Mouse (Mus musculus) layer of hippocampus, postnatal 25 days (tissue): ENCODE measurements at regions not wholly inside any gene's neighbourhood (a gene's known extent, or its start where the extent isn't known, plus 50 kb on each side); places are given as distances from the start of the nearest gene placed in this dataset.

Experiments used
- DNase-seq, 2 experiments: peaks; one replicate each; pipeline ENCODE4 v3.0.0; 2022; ENCODE audit warnings: mixed read lengths in 2 of 2, low spot score in 1 of 2; ENCODE audit errors: extremely low spot score in 1 of 2

- no peak for DNase-seq
Observed at GRCm38 (mm10) chr2:92699360-92699759, 99.9 kb downstream of the Chst1 start.

- DNase-seq: no peak
Observed at GRCm38 (mm10) chr2:92704035-92704434, 104.5 kb downstream of the Chst1 start.

GRCm38 (mm10) chr2:92709668-92710067 is 110.2 kb downstream of the Chst1 start:
- no peak for DNase-seq

GRCm38 (mm10) chr2:92711122-92711777 is 111.7 kb downstream of the Chst1 start:
- DNase-seq: no peak

- no peak for DNase-seq
Observed at GRCm38 (mm10) chr2:92712266-92713144, 113.0 kb downstream of the Chst1 start.

GRCm38 (mm10) chr2:92717706-92718105 is 118.2 kb downstream of the Chst1 start:
- DNase-seq: no peak

- DNase-seq: no peak
Observed at GRCm38 (mm10) chr2:92721951-92722350, 122.4 kb downstream of the Chst1 start.

- DNase-seq: no peak
Observed at GRCm38 (mm10) chr2:92723618-92724263, 124.2 kb downstream of the Chst1 start.

GRCm38 (mm10) chr2:92726640-92727039 is 127.1 kb downstream of the Chst1 start:
- DNase-seq: no peak

- no peak for DNase-seq
Observed at GRCm38 (mm10) chr2:92727241-92727640, 127.7 kb downstream of the Chst1 start.

- no peak for DNase-seq
Observed at GRCm38 (mm10) chr2:92728388-92728787, 128.9 kb downstream of the Chst1 start.

- DNase-seq: no peak
Observed at GRCm38 (mm10) chr2:92730371-92730770, 130.9 kb downstream of the Chst1 start.

- no peak for DNase-seq
Observed at GRCm38 (mm10) chr2:92733403-92733802, 133.9 kb downstream of the Chst1 start.

- DNase-seq: no peak
Observed at GRCm38 (mm10) chr2:92735784-92736183, 136.3 kb downstream of the Chst1 start.

GRCm38 (mm10) chr2:92737301-92737700 is 137.8 kb downstream of the Chst1 start:
- no peak for DNase-seq

- no peak for DNase-seq
Observed at GRCm38 (mm10) chr2:92739576-92739975, 140.1 kb downstream of the Chst1 start.

- no peak for DNase-seq
Observed at GRCm38 (mm10) chr2:92740776-92741295, 141.3 kb downstream of the Chst1 start.

GRCm38 (mm10) chr2:92742025-92742424 is 142.5 kb downstream of the Chst1 start:
- no peak for DNase-seq

- no peak for DNase-seq
Observed at GRCm38 (mm10) chr2:92742671-92743070, 143.2 kb downstream of the Chst1 start.

GRCm38 (mm10) chr2:92743152-92743551 is 143.6 kb downstream of the Chst1 start:
- no peak for DNase-seq

- no peak for DNase-seq
Observed at GRCm38 (mm10) chr2:92743911-92744310, 144.4 kb downstream of the Chst1 start.
